11 mouse cellular contexts compared by ENCODE assay signal in the genomic region with DNA sequence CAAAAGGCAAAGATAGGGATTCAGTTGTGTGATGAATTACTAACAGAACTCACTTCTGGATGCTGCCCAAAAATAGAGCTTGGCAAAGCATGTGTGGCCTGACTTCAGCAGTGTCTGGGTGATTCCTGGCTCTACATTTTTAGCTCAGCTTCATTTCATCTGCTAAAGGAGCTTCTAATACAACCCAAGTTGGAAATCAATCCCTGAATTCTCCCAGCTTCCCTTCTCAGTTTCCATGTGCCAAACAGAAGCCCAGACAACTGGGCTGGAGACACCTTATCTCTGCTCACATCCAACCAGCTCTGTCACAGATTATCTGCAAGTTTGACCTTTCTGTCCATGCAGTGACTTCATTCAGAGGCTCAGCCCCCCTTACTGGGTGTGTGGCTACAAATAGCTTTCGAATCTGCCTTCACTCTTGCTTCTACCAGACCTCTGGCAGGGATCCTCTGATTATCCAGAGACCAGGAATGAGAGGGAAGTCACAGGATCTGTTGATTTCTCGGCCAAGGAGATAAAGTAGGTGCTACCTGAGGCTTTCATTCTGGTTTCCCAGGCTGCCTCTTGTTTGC. TPM values are rescaled to one million over a fixed set of nuclear protein-coding genes. Genes with fewer than 3 reads are reported as not detected.
DNase-seq lines count a peak whose midpoint lies in the region; ATAC-seq and TF ChIP-seq lines count a peak whose summit lies in the region.
"Had no signal": no experiment of that assay in that cellular context is flagged by ENCODE, and none has a peak within 500 bp of the region (broad histone marks: within the 10 kb centered on the region; RNA-seq: fewer than 3 reads in every experiment).

No protein-coding gene starts in this region.

- H3K4me2 ChIP-seq in heart, embryonic 16.5 days (ENCODE audit: low read depth, low read length): peak overlapping the region; percentile 34
- no peak overlapping the region for H3K4me2 ChIP-seq in neural tube, embryonic 15.5 days
- H3K4me2 ChIP-seq: hindbrain, embryonic 15.5 days; liver, embryonic 13.5 days had no signal

- H3K4me3 ChIP-seq in gastrocnemius, adult 2 months: peak overlapping the region; percentile 20
- no peak overlapping the region for H3K4me3 ChIP-seq in heart, embryonic 16.5 days (ENCODE audit: low read length)
- no peak overlapping the region for H3K4me3 ChIP-seq in layer of hippocampus, adult 2 months
- H3K4me3 ChIP-seq in neural tube, embryonic 15.5 days (replicated peaks): no peak overlapping the region
- H3K4me3 ChIP-seq: hindbrain, embryonic 15.5 days; liver, embryonic 13.5 days had no signal

- peak; percentile 4 for DNase-seq in embryo, embryonic 10.5 days (ENCODE audit: low spot score)
- DNase-seq in embryo, embryonic 10 days (ENCODE audit: low spot score): no peak
- DNase-seq in gastrocnemius, adult 2 months: peak; percentile 50
- peak; percentile 42 for DNase-seq in lung, postnatal 36 days
- no peak for DNase-seq in Muller cell, postnatal 12 days (ENCODE audit: inconsistent ontology term)
- no peak for DNase-seq in layer of hippocampus, adult 2 months (ENCODE audit: low spot score in 2 of 2)
- DNase-seq: liver, embryonic 13.5 days had no signal

- H3K27ac ChIP-seq in gastrocnemius, adult 2 months: peak overlapping the region; percentile 92
- peak overlapping the region; percentile 98 for H3K27ac ChIP-seq in heart, embryonic 16.5 days (ENCODE audit: low read length)
- no peak overlapping the region for H3K27ac ChIP-seq in layer of hippocampus, adult 2 months
- H3K27ac ChIP-seq in neural tube, embryonic 15.5 days (replicated peaks): no peak overlapping the region
- H3K27ac ChIP-seq: hindbrain, embryonic 15.5 days; liver, embryonic 13.5 days; stomach, postnatal 0 days had no signal

- peak; percentile 90 for ATAC-seq in heart, embryonic 16.5 days (replicated peaks; ENCODE audit: extremely low read depth, insufficient read depth, low FRiP score)
- ATAC-seq in neural tube, embryonic 15.5 days (ENCODE audit: low FRiP score): no peak

- WGBS in heart, embryonic 16.5 days: 7% methylated on average over 2 of the region's 2 CpGs
- WGBS in neural tube, embryonic 15.5 days: 70% methylated on average over 2 of the region's 2 CpGs

- H3K9me3 ChIP-seq in heart, embryonic 16.5 days (replicated peaks; ENCODE audit: control insufficient read depth, low read length): no peaks in the 10 kb centered on the region
- no peaks in the 10 kb centered on the region for H3K9me3 ChIP-seq in neural tube, embryonic 15.5 days (replicated peaks)
- H3K9me3 ChIP-seq: hindbrain, embryonic 15.5 days; liver, embryonic 13.5 days had no signal

- H3K9ac ChIP-seq in heart, embryonic 16.5 days (ENCODE audit: low read length): peak overlapping the region; percentile 52; the same call in 1 of the 2 replicates
- H3K9ac ChIP-seq in neural tube, embryonic 15.5 days (replicated peaks): no peak overlapping the region
- H3K9ac ChIP-seq: hindbrain, embryonic 15.5 days; liver, embryonic 13.5 days had no signal

- H3K27me3 ChIP-seq in heart, embryonic 16.5 days (ENCODE audit: control insufficient read depth, insufficient read depth, low read length): no peaks in the 10 kb centered on the region
- H3K27me3 ChIP-seq in neural tube, embryonic 15.5 days (replicated peaks): no peaks in the 10 kb centered on the region
- H3K27me3 ChIP-seq: hindbrain, embryonic 15.5 days; liver, embryonic 13.5 days had no signal

- H3K36me3 ChIP-seq in heart, embryonic 16.5 days (ENCODE audit: control insufficient read depth, insufficient read depth): no peaks in the 10 kb centered on the region
- H3K36me3 ChIP-seq in neural tube, embryonic 15.5 days: no peaks in the 10 kb centered on the region
- H3K36me3 ChIP-seq: hindbrain, embryonic 15.5 days; liver, embryonic 13.5 days had no signal

- no peak for TF ChIP-seq CTCF in gastrocnemius, adult 2 months (IDR thresholded peaks at IDR 0.05)
- TF ChIP-seq CTCF in layer of hippocampus, adult 2 months (conservative IDR thresholded peaks at IDR 0.05): no peak

- peaks cover 30% of the 10 kb centered on the region for H3K4me1 ChIP-seq in heart, embryonic 16.5 days (ENCODE audit: control insufficient read depth, insufficient read depth, low read length)
- H3K4me1 ChIP-seq in neural tube, embryonic 15.5 days: no peaks in the 10 kb centered on the region
- H3K4me1 ChIP-seq: hindbrain, embryonic 15.5 days; liver, embryonic 13.5 days had no signal

- intact Hi-C loops in gastrocnemius, adult 2 months (cut with DNase I): loop anchor here (1.0 to 5.0 kb wide), 2 partner anchors 29 to 80 kb away; a partner anchor contains a TSS

RNA-seq across cellular contexts. Expression of a gene that starts 28.4 kb away (rescaled TPM):
- total RNA-seq in gastrocnemius, adult 2 months (2021): 10 to 100 TPM; 78.5 to 82.6 TPM
- 287 and 302 TPM in 2 replicates for polyA plus RNA-seq in heart, embryonic 16.5 days (2015; fragmentation: Nextera tagmentation; extraction: Ambion mirVana)
- total RNA-seq in layer of hippocampus, adult 2 months (2021): 10 to 100 TPM; 19.9 to 20.0 TPM
- 56.1 and 66.5 TPM in 2 replicates for polyA plus RNA-seq in neural tube, embryonic 15.5 days (2015; fragmentation: Nextera tagmentation; extraction: Ambion mirVana)

Comparison
In these comparisons a context has a peak if more than half of its experiments do, and no peak if none do; other contexts are left out.
1. DNase-seq: peak in embryo, embryonic 10.5 days (single experiment), gastrocnemius, adult 2 months (single experiment) and lung, postnatal 36 days (single experiment); none in embryo, embryonic 10 days (single experiment), Muller cell, postnatal 12 days (single experiment) and layer of hippocampus, adult 2 months (0 of 2).
2. H3K27ac ChIP-seq: peak in gastrocnemius, adult 2 months (single experiment) and heart, embryonic 16.5 days (single experiment); none in layer of hippocampus, adult 2 months (single experiment) and neural tube, embryonic 15.5 days (single experiment).